Mouse (Mus musculus) adrenal gland, adult 2 months (tissue): Measurements from ENCODE around the gene Trim46. TPM values are rescaled to one million over a fixed set of nuclear protein-coding genes. Genes with fewer than 3 reads are reported as not detected.

Experiments
- DNase-seq: peaks from one replicate; pipeline ENCODE4 v3.0.0; 2021
- polyA plus RNA-seq: library from polyadenylated mRNA; depleted of rRNA; stranded (reverse); fragments of >200 nt; gene quantifications from 2 replicates; pipeline ENCODE4 v1.2.3, GENCODE M21; 2012
- total RNA-seq, 2 experiments: library from RNA; stranded (reverse); gene quantifications; 2 replicates each; pipeline ENCODE4 v1.2.3; 2021

Trim46 gene
- total and polyA plus RNA-seq, 3 experiments: 1.9 to 6.0 (median 2.3) TPM

GRCm38 (mm10) chr3:89210731-89211130 lies 35.4 kb downstream of the Trim46 start:
- DNase-seq: peak; percentile 64

- DNase-seq: no peak
Observed at GRCm38 (mm10) chr3:89210162-89210561, 35.9 kb downstream of the Trim46 start.

- no peak for DNase-seq
Observed at GRCm38 (mm10) chr3:89209731-89210130, 36.4 kb downstream of the Trim46 start.

- DNase-seq: no peak
Observed at GRCm38 (mm10) chr3:89208736-89209135, 37.4 kb downstream of the Trim46 start.

GRCm38 (mm10) chr3:89208075-89208657 lies 37.9 kb downstream of the Trim46 start:
- no peak for DNase-seq

GRCm38 (mm10) chr3:89206695-89207094 lies 39.4 kb downstream of the Trim46 start:
- no peak for DNase-seq

GRCm38 (mm10) chr3:89206079-89206478 lies 40.0 kb downstream of the Trim46 start:
- DNase-seq: no peak

GRCm38 (mm10) chr3:89203142-89203514 lies 43.0 kb downstream of the Trim46 start:
- DNase-seq: no peak

GRCm38 (mm10) chr3:89202253-89203141 lies 43.6 kb downstream of the Trim46 start, which contains the start of gene Gba:
Gene Gba (plus strand): TSS chr3:89202928.
- DNase-seq: peak; percentile 88

- DNase-seq: no peak
Observed at GRCm38 (mm10) chr3:89199839-89200238, 46.3 kb downstream of the Trim46 start.

GRCm38 (mm10) chr3:89195979-89196877 lies 49.9 kb downstream of the Trim46 start:
- DNase-seq: peak; percentile 91

GRCm38 (mm10) chr3:89193853-89194252 lies 52.3 kb downstream of the Trim46 start:
- DNase-seq: no peak

- DNase-seq: no peak
Observed at GRCm38 (mm10) chr3:89193351-89193750, 52.8 kb downstream of the Trim46 start.

- no peak for DNase-seq
Observed at GRCm38 (mm10) chr3:89190436-89190835, 55.7 kb downstream of the Trim46 start.

- no peak for DNase-seq
Observed at GRCm38 (mm10) chr3:89188478-89188875, 57.6 kb downstream of the Trim46 start.

- no peak for DNase-seq
Observed at GRCm38 (mm10) chr3:89187690-89188477, 58.2 kb downstream of the Trim46 start.

GRCm38 (mm10) chr3:89187197-89187596 lies 58.9 kb downstream of the Trim46 start:
- DNase-seq: no peak
